Mouse (Mus musculus): ENCODE results near the gene Hdx.

DNA sequence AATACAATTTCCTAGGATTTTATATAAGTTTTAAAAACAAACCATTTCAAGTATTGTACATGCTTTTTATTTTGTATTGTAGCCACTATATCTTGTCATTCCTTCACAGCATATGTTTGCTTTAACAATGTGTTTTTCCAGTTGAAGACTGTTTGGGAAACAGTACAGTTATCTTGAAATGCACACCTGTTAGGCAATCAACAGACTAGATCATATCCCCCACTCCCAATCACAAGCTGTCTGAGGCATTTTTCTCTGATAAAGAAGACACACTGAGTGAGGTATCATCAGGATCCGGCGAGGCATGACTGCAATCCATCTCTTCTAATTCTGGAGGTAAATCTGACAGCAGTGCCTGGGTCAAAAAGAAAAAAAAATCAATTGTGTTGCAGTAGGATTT, 119.8 kb downstream of the Hdx start:
- TF ChIP-seq POLR2A (IDR thresholded peaks at IDR 0.05; ENCODE audit: insufficient read length, low read depth) = no peak
- no peak for TF ChIP-seq USF1 (IDR thresholded peaks at IDR 0.05; ENCODE audit: low read depth)
- no peak for TF ChIP-seq TCF12 (IDR thresholded peaks at IDR 0.05; ENCODE audit: insufficient read depth, poor library complexity, severe bottlenecking)
- no peak for TF ChIP-seq E2F4 (IDR thresholded peaks at IDR 0.05; ENCODE audit: insufficient read depth)
- TF ChIP-seq SRF (IDR thresholded peaks at IDR 0.05; ENCODE audit: control insufficient read depth, insufficient read length, low read depth) = no peak
- TF ChIP-seq POLR2AphosphoS2 (IDR thresholded peaks at IDR 0.05; ENCODE audit: insufficient read length, low read depth) = no peak
- no peak for TF ChIP-seq MYOG (IDR thresholded peaks at IDR 0.05; ENCODE audit: control insufficient read depth in 1 of 3, insufficient read depth in 1 of 3, insufficient read length in 2 of 3, low read depth in 2 of 3)
- no peak for TF ChIP-seq MYOD1 (IDR thresholded peaks at IDR 0.05; ENCODE audit: control insufficient read depth in 1 of 3, insufficient read length in 2 of 3, low read depth in 2 of 3)
- no peak for TF ChIP-seq MAX (IDR thresholded peaks at IDR 0.05; ENCODE audit: low read depth)
- TF ChIP-seq TCF3 (IDR thresholded peaks at IDR 0.05; ENCODE audit: insufficient read length, low read depth) = no peak
- no peak for TF ChIP-seq REST (IDR thresholded peaks at IDR 0.05; ENCODE audit: insufficient read depth, insufficient read length)

All from myocyte (in vitro differentiated cells).